Mouse (Mus musculus) left cerebral cortex, adult 18-20 months (tissue): ENCODE data around the gene Ints1. TPM values are rescaled to one million over a fixed set of nuclear protein-coding genes. Genes with fewer than 3 reads are reported as not detected.

Source experiments
- DNase-seq, 2 experiments: peaks; one replicate each; pipeline ENCODE4 v3.0.0; 2021 to 2022; ENCODE audit warnings: low spot score in 2 of 2, mixed read lengths in 1 of 2
- microRNA-seq, 2 experiments: library from miRNA; unstranded; fragments of <30 nt; microRNA quantifications; one replicate each; pipeline ENCODE4 v1.2.0; 2021
- total RNA-seq, 2 experiments: library from RNA; stranded (reverse); gene quantifications; 2 replicates each; pipeline ENCODE4 v1.2.3; 2021

Gene Ints1
- total RNA-seq, 2 experiments from 2014 or later = 96.3 to 103 TPM

DNA sequence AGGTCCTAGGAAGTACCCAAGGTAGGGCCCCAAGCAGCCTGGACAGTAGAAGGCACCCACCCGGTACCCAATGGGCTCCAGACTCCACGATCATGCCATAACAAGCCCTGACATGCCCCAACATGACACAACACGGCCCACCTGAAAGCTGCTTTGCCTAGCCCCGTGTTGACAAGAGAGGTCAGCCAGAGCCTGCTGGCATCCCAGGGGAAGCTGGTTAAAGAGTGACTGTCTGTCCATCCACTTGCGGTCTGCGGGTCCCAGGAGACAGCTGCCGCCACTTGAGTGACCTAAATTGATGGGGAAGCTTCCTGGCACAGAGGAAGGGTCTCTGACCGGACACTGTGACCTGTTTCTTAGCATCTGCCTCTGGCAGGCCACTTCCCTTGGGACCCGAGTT is 52.4 kb downstream of the Ints1 start:
- DNase-seq = no peak

DNA sequence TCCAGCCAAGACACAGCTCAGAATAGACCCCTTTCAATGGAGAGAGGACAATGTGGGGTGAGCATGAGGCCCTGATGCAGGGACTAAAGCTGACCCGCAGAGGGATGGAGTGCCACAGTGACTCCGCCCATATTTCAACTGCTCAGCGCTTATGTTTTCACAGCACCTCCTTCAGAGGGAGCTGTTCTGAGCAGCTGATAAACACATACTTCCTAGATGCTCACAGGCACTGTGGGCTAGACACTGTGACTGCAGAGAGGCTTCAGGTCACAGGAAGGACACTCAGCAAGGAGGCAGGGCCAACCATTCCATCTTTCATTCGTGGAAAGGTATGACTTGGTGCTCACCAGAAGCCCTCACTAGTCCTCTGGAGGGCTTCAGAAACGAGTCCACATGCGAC is 52.8 kb downstream of the Ints1 start:
- no peak for DNase-seq

GRCm38 (mm10) chr5:139718949-139719348 is 56.5 kb downstream of the Ints1 start:
- no peak for DNase-seq

GRCm38 (mm10) chr5:139718540-139718939 is 56.9 kb downstream of the Ints1 start:
- no peak for DNase-seq

DNA sequence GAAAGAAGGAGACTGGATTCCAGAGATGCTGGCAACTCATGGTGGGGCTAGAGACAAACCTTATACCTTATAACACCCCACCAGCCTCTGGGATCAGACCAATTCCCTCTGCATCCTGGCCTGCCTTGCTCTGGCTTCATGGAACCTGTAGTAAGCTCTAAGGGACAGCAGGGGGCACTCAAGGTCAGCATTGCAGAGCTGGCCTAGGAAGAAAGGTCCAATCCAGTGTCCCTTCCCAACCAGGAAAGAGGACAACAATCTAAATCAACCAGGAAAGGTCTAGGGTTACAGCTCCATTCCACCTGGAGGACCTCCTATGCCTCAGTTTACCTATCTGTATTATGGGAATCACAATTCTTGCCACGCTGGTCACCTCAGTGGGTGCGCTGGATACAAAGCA is 57.8 kb downstream of the Ints1 start:
- peak; percentile 55 to 63 for DNase-seq

- no peak for DNase-seq
These were observed 69.0 kb downstream of the Ints1 start for GRCm38 (mm10) chr5:139706496-139706895.

DNA sequence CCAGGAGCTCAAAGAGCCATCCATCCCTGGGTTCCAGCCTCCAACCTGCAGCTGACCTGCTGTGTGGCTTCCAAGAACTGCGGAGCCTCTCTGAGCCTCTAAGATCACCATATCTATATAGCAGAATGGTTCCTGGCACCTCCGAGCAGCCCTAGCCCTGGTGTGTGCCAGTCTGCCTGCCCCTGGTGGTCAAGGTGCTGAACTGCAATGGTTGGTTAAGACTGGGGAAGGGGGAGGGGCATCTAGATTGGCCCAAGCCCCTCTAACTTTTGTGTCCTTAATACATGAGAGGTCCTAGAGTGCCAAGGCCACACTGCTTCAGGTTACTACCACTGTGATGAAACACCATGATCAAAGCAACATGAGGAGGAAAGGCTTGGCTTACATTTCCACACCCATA is 72.6 kb downstream of the Ints1 start:
- DNase-seq = no peak

GRCm38 (mm10) chr5:139702236-139702635 is 73.2 kb downstream of the Ints1 start:
- DNase-seq = no peak

Small RNAs within 50 kb of the gene (microRNA-seq; reads per million reads assigned to microRNA genes)
- gene Mir7037 = 1.7 to 4.4 reads per million in 2 experiments

Other genes starting within 250 kb of the Ints1 start
- gene Uncx, start 232.2 kb downstream of the Ints1 start, total RNA-seq = under 1 TPM; 0.23 to 0.30 TPM
- gene Micall2, start 39.3 kb downstream of the Ints1 start, total RNA-seq = 1 to 10 TPM; 1.5 to 2.1 TPM
- 1 to 10 TPM; 8.9 to 9.2 TPM for gene Mafk, start 15.8 kb upstream of the Ints1 start, total RNA-seq
- gene Tmem184a, start 44.2 kb upstream of the Ints1 start, total RNA-seq = under 1 TPM; 0.35 to 0.53 TPM
- gene Gm26938, start 50.7 kb upstream of the Ints1 start, total RNA-seq = not detected
- 10 to 100 TPM; 19.3 TPM for gene Psmg3, start 51.2 kb upstream of the Ints1 start, total RNA-seq
- 10 to 100 TPM; 32.3 to 36.1 TPM for gene Elfn1, start 132.3 kb upstream of the Ints1 start, total RNA-seq